Mouse (Mus musculus): Measurements from ENCODE around the gene Gm21760. TPM values are rescaled to one million over a fixed set of nuclear protein-coding genes. Genes with fewer than 3 reads are reported as not detected.
"Not testable (repeated sequence)": the region's sequence is repeated elsewhere in the genome, so short reads cannot be mapped to it uniquely, and the experiment has no call there.

The Gm21760 gene
- polyA plus RNA-seq (2014; fragmentation: Nextera tagmentation; extraction: Ambion mirVana): not detected in 2 replicates

DNA sequence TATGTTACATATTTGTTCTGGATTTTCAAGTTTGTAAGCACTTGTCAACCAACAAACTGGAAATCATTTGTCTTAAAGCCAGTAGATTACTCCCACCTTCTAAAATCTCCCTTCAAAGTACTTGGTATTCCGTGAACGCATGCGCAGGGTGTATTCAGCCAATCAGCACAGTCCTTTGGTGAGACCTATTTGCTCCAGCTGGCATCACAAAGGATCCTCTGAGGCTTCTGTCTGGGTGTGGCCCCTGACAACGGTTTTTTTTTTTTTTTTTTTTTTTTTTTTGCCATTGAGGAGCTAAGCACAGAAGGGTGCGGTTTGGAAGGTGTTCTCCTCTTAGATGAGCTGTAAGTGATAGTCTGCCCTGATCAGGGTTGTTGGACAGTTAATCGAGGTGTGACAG, at the start of gene Gm21760:
Gm21760 (plus strand) TSS at position 301 of the 400 bp plus-strand sequence.
- H3K27ac ChIP-seq (ENCODE audit: low read depth, low read length); H3K27me3 ChIP-seq (replicated peaks; ENCODE audit: control insufficient read depth, insufficient read depth, low read length); H3K4me3 ChIP-seq (ENCODE audit: low read depth, low read length); H3K4me1 ChIP-seq (ENCODE audit: control insufficient read depth, insufficient read depth, low read length); H3K4me2 ChIP-seq (ENCODE audit: low read length); ATAC-seq; H3K9me3 ChIP-seq (replicated peaks; ENCODE audit: control insufficient read depth, low read length); H3K9ac ChIP-seq (ENCODE audit: low read length); H3K36me3 ChIP-seq (ENCODE audit: control insufficient read depth, insufficient read depth, low read length); DNase-seq (ENCODE audit: low spot score): not testable (repeated sequence)
- WGBS: no CpG with 5 or more reads among the region's 6 CpGs

Data from forebrain, embryonic 14.5 days (tissue).